Mouse (Mus musculus): ENCODE measurements around the gene Cd177.

DNA sequence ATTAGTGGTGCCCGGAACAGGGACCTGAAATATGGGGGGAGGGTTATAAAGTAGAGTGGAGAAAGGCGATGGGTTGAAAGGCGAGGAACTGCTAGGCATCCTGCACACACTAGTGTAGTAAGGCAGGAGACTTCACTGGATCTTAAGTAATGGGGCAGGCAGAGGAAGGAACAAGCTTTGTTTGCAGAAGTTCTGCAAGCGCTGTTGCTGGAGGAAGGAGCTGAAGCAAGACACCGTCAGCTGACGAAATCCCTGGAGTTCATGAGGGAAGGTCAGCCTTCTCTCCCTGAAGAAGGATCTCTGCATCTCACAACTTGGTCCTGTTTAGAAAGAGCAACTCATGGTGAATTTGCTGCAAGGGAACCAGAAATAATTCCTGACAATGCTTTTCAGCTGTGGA lies 45.1 kb downstream of the Cd177 start:
- TF ChIP-seq CTCF (IDR thresholded peaks at IDR 0.05; ENCODE audit: low read depth, low read length) (no peak), POLR2A (IDR thresholded peaks at IDR 0.05; ENCODE audit: extremely low read depth, insufficient read depth, low read length) (no peak)

Measured in liver, adult 2 months (tissue).